Mouse (Mus musculus) embryonic facial prominence, embryonic 10.5 days (tissue): Measurements from ENCODE around the gene Dcakd. TPM values are rescaled to one million over a fixed set of nuclear protein-coding genes. Genes with fewer than 3 reads are reported as not detected.
"Not testable (repeated sequence)": the region's sequence is repeated elsewhere in the genome, so short reads cannot be mapped to it uniquely, and the experiment has no call there.

ENCODE experiments used
- DNase-seq: peaks from one replicate; pipeline ENCODE4 v3.0.0-alpha.2; 2017; ENCODE audit warnings: low spot score
- H3K27ac ChIP-seq: fragments of 300-500 bp; sonication (generic); replicated peaks from 2 replicates; pipeline ENCODE4 v1.5.1; 2016; ENCODE audit warnings: mild to moderate bottlenecking
- H3K27me3 ChIP-seq: fragments of 300-500 bp; sonication (generic); replicated peaks from 2 replicates; pipeline ENCODE4 v1.6.1; 2016; ENCODE audit warnings: low read depth, mild to moderate bottlenecking; ENCODE audit not compliant: poor library complexity, severe bottlenecking
- H3K36me3 ChIP-seq: fragments of 300-500 bp; sonication (generic); replicated peaks from 2 replicates; pipeline ENCODE4 v1.6.1; 2016; ENCODE audit warnings: mild to moderate bottlenecking, moderate library complexity
- H3K4me1 ChIP-seq: fragments of 300-500 bp; sonication (generic); 2 replicates; pipeline ENCODE4 v1.6.1; 2016
- H3K4me3 ChIP-seq: fragments of 300-500 bp; sonication (generic); 2 replicates; pipeline ENCODE4 v1.5.1; 2016; ENCODE audit warnings: mild to moderate bottlenecking, moderate library complexity
- H3K9me3 ChIP-seq: fragments of 300-500 bp; sonication (generic); 2 replicates; pipeline ENCODE4 v1.6.1; 2016; ENCODE audit warnings: mild to moderate bottlenecking
- WGBS: fragments of 180-500 bp; shearing (Covaris S2); methylation state at CpG from one replicate; pipeline ENCODE4 v1.1.7; 2016; 5-methylcytosine and 5-hydroxymethylcytosine counted together
- polyA plus RNA-seq: library from polyadenylated mRNA; unstranded; fragments of >200 nt; fragmentation: Nextera tagmentation; extraction: Ambion mirVana; gene quantifications from 2 replicates; pipeline ENCODE4 v1.2.1, GENCODE M21; 2016

Dcakd gene
- polyA plus RNA-seq, 1 experiment from 2014 or later: 308 TPM

DNA sequence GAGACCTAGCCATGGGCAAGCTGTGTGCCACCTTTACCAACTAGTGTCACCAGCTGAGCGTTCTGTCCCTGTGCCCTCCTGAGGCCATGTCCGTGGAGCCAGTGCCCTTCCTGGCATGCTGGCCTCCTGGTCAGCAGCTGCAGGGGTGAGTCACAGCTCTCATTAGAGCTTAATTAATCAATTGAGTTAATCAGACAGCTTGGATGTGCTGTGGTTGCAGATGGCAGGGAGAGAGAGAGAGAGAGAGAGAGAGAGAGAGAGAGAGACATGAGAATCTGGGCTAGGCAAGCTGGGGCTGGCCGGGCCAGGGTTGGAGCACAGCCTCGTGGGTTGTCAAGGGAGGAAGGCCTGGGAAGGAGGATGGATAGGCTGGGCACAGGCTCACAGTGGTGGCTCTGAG, 43.5 kb downstream of the Dcakd start:
- no peaks in the 10 kb centered on the region for H3K36me3 ChIP-seq
- no peak for DNase-seq
- H3K4me3 ChIP-seq: no peak overlapping the region
- H3K27ac ChIP-seq: no peak overlapping the region
- WGBS: 78% methylated on average over 4 of the region's 4 CpGs
- H3K9me3 ChIP-seq: no peaks in the 10 kb centered on the region
- peaks cover 34% of the 10 kb centered on the region for H3K4me1 ChIP-seq
- peaks cover 39% of the 10 kb centered on the region for H3K27me3 ChIP-seq

DNA sequence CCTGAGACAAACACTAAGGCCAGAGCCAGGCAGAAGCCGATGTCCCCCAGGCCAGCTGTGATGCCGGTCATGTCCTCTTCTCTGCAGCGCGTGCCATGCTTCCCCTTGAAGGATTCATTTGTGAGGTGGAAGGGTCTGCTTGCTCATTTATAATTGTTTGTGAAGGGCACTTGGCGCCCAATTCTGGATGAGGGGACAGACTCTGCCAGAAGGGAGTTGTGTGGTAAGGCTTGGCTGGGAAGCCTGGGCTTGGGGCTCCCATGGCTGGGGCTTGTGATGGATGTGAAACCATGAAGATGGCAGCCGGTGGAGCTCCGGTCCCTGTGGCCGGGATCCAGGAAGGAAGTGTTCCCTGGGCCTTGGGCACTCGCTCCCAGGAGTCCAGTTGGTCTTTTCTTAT, 44.0 kb downstream of the Dcakd start:
- Histone ChIP-seq H3K9me3 (no peaks in the 10 kb centered on the region), H3K36me3 (no peaks in the 10 kb centered on the region), H3K27me3 (peaks cover 36% of the 10 kb centered on the region), H3K27ac (no peak overlapping the region), H3K4me1 (peaks cover 30% of the 10 kb centered on the region), H3K4me3 (no peak overlapping the region)
- DNase-seq: no peak
- 88% methylated on average over 9 of the region's 9 CpGs for WGBS

DNA sequence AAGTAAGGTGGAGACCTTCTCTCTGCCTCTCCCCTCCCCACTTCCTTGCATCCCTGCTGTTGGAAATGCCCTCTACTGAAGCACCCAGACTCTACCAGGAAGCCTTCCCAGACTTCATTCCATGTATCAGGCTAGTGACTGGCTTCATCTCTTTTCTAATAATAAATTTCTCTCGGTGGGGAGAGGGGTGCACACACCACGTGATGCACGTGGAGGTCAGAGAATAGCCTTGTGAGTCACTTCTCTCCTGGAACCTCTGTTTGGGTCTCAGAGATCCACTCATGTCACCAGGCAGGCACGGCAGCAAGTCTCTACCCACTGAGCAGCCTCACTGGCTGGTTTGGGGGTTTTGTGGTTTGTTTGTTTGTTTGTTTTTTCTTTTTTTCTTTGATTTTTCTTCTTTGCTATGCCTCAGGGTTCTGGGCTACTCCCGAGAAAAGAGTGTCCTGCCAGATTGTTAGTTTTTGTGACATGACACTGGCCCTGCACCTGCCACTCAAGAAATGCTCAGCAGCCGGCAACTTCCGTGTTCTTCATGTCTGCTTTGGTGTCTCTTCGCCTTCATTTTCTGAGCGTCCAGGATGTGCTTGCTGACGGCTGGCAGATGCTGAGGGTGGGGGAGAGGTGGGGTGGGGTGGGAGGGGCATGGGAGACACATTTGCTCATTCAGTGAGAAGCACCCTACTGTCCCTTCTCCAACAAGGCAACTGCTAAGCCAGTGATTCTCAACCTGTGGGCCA, 46.8 kb downstream of the Dcakd start:
- WGBS: 72% methylated on average over 10 of the region's 10 CpGs
- H3K4me1 ChIP-seq: peaks cover 34% of the 10 kb centered on the region
- H3K9me3 ChIP-seq: no peaks in the 10 kb centered on the region

DNA sequence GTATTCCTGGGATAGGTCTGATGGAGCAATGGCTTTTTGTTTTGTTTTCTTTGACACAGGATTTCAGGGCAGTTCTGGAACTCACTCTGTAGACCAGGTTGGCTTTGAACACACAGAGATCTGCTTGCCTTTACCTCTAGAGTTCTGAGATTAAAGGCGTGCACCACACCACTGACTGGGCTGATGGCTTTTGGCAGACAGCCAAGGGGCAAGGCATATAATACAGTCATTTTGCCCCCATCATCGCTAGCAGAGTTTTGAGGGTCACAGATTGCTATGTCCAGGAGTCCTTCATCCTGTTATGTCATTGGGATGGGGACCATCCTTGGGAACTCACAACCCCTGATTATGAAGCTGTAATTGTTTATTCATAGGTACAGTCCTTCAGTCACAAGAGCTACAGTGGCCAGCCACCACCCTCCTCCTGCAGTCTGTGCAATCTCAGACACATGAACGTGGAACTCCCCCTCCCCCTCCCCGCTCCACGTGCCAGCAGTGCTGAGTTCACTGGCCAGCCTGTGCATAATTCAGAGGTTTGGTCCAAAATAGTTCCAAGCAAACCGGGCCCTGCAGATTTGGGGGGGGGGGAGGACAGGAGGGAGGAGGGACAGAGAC, 50.0 kb downstream of the Dcakd start:
- WGBS: 68% methylated on average over 6 of the region's 6 CpGs
- no peak overlapping the region for H3K4me3 ChIP-seq
- H3K4me1 ChIP-seq: peaks cover 25% of the 10 kb centered on the region

More for the DNA sequence above, 46.8 kb downstream of the Dcakd start:
- no peak for DNase-seq
- Histone ChIP-seq H3K4me3 (no peak overlapping the region), H3K36me3 (no peaks in the 10 kb centered on the region), H3K27ac (no peak overlapping the region), H3K27me3 (peaks cover 20% of the 10 kb centered on the region)

DNA sequence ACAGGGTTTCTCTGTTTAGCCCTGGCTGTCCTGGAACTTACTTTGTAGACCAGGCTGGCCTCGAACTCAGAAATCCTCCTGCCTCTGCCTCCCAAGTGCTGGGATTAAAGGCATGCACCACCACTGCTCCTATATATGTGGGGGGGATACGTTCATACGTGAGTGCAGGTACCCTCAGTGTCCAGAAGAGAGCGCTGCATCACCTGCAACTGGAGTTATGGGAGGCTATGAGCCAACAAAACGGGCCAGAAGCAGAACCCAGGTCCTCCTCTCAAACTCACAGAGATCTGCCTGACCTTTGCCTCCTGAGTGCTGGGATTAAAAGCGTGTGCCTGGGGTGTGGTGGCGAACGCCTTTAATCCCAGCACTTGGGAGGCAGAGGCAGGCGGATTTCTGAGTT, 52.2 kb downstream of the Dcakd start:
- WGBS: 81% methylated on average over 9 of the region's 9 CpGs
- Histone ChIP-seq H3K27me3 (peaks cover 28% of the 10 kb centered on the region), H3K4me1 (peaks cover 18% of the 10 kb centered on the region)
- not testable (repeated sequence) for DNase-seq, H3K9me3 ChIP-seq, H3K36me3 ChIP-seq, H3K27ac ChIP-seq, H3K4me3 ChIP-seq

More for the DNA sequence above, 50.0 kb downstream of the Dcakd start:
- Histone ChIP-seq H3K27ac (no peak overlapping the region), H3K27me3 (peaks cover 14% of the 10 kb centered on the region), H3K9me3 (no peaks in the 10 kb centered on the region), H3K36me3 (no peaks in the 10 kb centered on the region)
- DNase-seq: no peak

DNA sequence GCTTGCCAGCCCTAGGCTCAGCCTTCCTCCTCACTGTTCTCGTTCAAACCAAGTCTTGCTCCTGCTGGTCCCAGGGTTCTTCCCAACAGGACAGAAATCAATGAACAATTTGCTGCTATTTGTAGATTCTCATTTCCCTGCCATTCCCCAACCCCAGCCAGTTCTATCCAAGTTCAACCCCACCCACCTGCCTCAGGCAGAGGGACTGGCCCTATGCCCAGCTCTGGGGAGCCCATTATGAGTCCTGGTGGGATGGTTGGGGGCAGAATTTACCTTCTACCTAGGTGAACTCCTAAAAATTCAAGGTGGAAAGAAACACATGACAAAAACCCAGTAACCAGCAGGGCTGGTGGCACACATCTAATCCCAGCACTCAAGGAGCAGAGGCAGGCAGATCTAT, 55.8 kb downstream of the Dcakd start:
- H3K27ac ChIP-seq: no peak overlapping the region
- no peak for DNase-seq
- H3K36me3 ChIP-seq: no peaks in the 10 kb centered on the region
- no peak overlapping the region for H3K4me3 ChIP-seq
- WGBS: 71% methylated on average over 1 of the region's 1 CpGs
- H3K4me1 ChIP-seq: peaks cover 5% of the 10 kb centered on the region; the same call in 1 of the 2 replicates
- no peaks in the 10 kb centered on the region for H3K9me3 ChIP-seq
- peaks cover 49% of the 10 kb centered on the region for H3K27me3 ChIP-seq

DNA sequence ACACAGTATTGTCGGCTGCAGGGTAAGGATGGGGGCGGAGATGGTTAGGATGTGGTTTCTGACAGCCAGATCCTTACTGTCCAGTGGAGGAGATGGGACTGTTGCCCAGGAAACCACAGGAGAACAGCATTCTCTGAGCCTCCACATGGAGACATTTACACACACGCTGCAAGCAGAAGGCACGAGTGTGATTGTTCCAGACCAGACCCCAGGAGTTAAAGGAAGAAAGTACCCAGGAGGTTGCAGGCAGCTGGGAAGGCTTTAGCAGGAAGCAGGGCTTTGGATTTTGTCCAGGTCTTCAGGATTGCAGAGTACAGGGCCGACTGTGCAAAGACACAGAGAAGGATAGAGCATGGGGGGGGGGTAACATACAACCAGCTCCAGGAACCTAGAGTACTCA, 56.5 kb downstream of the Dcakd start:
- no peak for DNase-seq
- H3K27me3 ChIP-seq: peaks cover 57% of the 10 kb centered on the region
- whole genome bisulfite sequencing: 62% methylated on average over 5 of the region's 5 CpGs

DNA sequence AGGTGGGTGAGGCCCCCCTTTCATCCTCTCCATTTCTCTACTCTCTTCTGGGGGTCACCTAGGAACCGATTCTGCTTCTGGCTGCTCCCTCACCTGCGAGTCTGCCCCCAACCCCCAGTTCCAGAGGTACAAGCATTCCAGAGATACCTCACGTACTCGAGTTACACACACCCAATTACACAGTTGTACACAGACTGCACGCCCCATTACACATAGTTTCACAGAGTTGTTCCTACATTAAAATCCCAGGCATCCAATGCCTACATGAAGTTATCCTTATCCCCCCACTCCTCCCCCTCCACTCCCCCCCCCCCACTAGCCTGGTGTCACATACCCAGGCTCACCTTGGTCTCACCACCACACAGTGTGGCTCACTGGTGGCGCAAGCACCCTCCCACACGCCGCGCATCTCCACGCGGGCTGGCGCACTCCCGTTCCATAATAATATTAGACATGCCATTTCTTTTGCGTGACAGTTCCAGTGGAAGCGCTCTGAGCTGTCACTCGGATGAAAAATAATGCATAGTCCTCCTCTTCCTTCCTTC, 63.5 kb downstream of the Dcakd start:
- H3K27me3 ChIP-seq: peaks cover 72% of the 10 kb centered on the region
- no peak overlapping the region; the same call in 1 of the 2 replicates for H3K4me3 ChIP-seq
- 71% methylated on average over 16 of the region's 16 CpGs for WGBS
- peaks cover 36% of the 10 kb centered on the region for H3K4me1 ChIP-seq
- no peak for DNase-seq
- no peaks in the 10 kb centered on the region for H3K9me3 ChIP-seq
- H3K27ac ChIP-seq: no peak overlapping the region; the same call in 1 of the 2 replicates
- H3K36me3 ChIP-seq: no peaks in the 10 kb centered on the region

More for the DNA sequence above, 56.5 kb downstream of the Dcakd start:
- Histone ChIP-seq H3K27ac (no peak overlapping the region), H3K36me3 (no peaks in the 10 kb centered on the region), H3K4me3 (no peak overlapping the region), H3K9me3 (no peaks in the 10 kb centered on the region), H3K4me1 (peaks cover 8% of the 10 kb centered on the region)

DNA sequence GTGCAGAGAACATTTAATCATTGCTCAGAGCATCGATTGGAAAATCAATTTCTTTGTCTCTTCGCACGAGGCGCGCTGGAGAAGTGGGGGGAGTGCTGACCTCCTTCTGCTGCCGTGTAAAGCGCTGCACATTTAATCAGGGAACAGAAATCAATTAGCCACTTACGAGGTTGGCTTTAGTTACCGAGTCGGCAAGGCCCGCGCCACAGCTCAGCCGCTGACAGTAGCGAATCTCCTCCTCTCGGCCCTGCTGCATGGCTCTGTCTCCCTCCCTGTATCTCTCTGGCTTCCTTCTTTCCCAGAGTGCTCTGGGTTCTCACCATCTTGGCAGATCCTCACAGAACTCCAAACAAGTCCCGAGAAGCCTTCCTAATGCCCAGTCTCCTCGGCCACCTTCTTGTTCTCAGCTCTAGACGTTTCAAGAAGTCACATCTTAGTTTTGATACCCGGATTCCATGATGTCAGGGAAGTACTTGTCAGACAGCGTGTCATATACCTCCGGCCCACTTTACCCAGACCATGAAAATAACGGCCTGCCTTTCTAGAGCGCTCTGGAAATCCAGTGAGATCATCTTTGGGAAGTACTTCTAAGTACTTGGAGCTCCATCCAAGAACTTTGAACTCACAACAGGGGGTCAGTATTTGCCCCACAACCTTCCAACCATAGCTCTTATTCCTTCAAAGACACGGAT, 64.1 kb downstream of the Dcakd start:
- DNase-seq: peak; percentile 44
- Histone ChIP-seq H3K27ac (peak overlapping the region; percentile 87), H3K4me1 (peaks cover 36% of the 10 kb centered on the region), H3K9me3 (no peaks in the 10 kb centered on the region), H3K4me3 (peak overlapping the region; percentile 48), H3K27me3 (peaks cover 67% of the 10 kb centered on the region), H3K36me3 (no peaks in the 10 kb centered on the region)
- WGBS: 15% methylated on average over 24 of the region's 24 CpGs

DNA sequence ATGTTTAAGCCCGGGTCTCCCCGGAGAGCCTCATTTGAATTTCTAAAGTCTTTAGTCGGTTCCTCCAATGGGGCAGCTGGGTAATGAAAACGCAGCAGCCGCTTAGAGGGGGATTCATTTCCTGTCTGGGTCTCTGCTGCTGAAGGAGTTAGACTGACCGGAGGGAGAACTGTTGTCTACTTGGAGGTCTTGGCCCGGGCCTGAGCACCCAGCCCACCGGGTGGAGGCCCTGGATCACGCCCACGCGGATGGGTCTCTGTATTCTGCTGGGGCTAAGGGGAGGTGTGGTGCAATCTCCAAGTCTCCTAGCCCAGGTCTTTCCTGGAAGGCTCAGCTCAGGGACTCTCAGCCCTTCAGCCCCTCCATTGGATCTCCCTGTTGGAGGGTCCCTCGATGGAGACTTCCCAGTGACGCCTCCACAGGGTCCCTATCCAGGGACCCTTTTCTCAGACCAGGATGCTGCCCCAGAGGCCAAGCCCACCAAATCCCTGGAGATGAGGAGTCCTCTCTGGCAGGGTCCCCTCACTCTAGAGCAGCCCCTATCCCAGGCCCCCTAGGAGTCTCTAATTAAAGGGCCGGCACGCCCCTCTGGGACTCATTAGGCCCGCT, 64.8 kb downstream of the Dcakd start:
- Histone ChIP-seq H3K9me3 (no peaks in the 10 kb centered on the region), H3K36me3 (no peaks in the 10 kb centered on the region), H3K4me1 (peaks cover 36% of the 10 kb centered on the region), H3K27ac (peak overlapping the region; percentile 87), H3K27me3 (peaks cover 62% of the 10 kb centered on the region), H3K4me3 (peak overlapping the region; percentile 48)
- WGBS: 3% methylated on average over 16 of the region's 16 CpGs
- DNase-seq: peak; percentile 56

DNA sequence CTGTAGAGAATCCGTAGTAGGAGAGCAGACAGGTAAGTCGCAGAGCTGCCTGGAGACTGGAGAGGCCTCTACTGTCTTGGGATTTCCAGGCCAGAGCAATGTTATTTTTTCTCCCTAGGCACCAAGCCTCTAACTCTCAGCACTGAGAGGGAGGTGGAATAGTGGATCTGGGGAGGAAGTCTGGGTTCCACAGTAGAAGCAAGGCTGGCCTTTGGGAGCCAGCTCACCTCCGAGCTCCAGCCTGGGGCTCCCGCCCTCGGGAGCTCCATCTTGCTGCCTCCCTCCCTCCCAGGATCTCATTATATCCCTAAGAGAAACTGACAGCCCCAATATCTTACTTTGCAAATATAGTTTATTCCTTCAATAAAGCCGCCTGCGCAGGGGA, 65.3 kb downstream of the Dcakd start:
- peaks cover 36% of the 10 kb centered on the region for H3K4me1 ChIP-seq
- peak overlapping the region; percentile 87 for H3K27ac ChIP-seq
- H3K27me3 ChIP-seq: peaks cover 63% of the 10 kb centered on the region
- peak overlapping the region; percentile 48 for H3K4me3 ChIP-seq
- H3K9me3 ChIP-seq: no peaks in the 10 kb centered on the region
- DNase-seq: no peak
- 18% methylated on average over 7 of the region's 7 CpGs for WGBS
- H3K36me3 ChIP-seq: no peaks in the 10 kb centered on the region

DNA sequence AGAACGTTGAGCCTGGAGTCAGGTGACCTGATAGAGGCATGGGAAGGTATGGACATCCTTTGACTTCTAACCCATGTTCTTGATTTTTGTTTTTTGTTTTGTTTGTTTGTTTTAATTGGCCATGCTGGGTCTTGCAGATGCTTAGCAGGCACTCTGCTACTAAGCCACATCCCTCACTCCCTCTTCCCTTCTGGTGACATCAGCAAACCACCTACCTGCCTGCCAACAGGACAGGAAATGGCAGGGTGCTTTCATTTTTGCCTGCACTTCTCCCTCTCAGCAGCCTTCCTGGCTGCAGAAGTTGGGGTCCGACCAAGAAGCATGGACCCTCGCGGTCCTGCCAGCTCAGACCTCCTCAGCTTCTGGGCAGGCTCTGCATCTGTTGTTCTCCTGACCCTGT, 67.1 kb downstream of the Dcakd start:
- H3K36me3 ChIP-seq: no peaks in the 10 kb centered on the region
- DNase-seq: no peak
- H3K27ac ChIP-seq: no peak overlapping the region
- H3K4me3 ChIP-seq: no peak overlapping the region
- H3K4me1 ChIP-seq: peaks cover 32% of the 10 kb centered on the region
- no peaks in the 10 kb centered on the region for H3K9me3 ChIP-seq
- peaks cover 61% of the 10 kb centered on the region for H3K27me3 ChIP-seq
- WGBS: 95% methylated on average over 4 of the region's 4 CpGs
